Mouse (Mus musculus): ENCODE measurements around the gene Opcml. TPM values are rescaled to one million over a fixed set of nuclear protein-coding genes. Genes with fewer than 3 reads are reported as not detected.

The Opcml gene
- polyA plus RNA-seq, 1 experiment from 2014 or later: 3.8 TPM

- Histone ChIP-seq H3K4me3 (no peak overlapping the region), H3K9ac (no peak overlapping the region), H3K9me3 (no peaks in the 10 kb centered on the region), H3K36me3 (no peaks in the 10 kb centered on the region), H3K27me3 (peaks cover 20% of the 10 kb centered on the region), H3K27ac (no peak overlapping the region), H3K4me2 (replicated peaks) (no peak overlapping the region), H3K4me1 (no peaks in the 10 kb centered on the region)
- ATAC-seq (ENCODE audit: insufficient number of reproducible peaks, insufficient read depth, low FRiP score, low TSS enrichment): no peak
- 80% methylated on average over 1 of the region's 1 CpGs for WGBS
Measured at GRCm38 (mm10) chr9:27796535-27796934, 6.0 kb downstream of the Opcml start.

DNA sequence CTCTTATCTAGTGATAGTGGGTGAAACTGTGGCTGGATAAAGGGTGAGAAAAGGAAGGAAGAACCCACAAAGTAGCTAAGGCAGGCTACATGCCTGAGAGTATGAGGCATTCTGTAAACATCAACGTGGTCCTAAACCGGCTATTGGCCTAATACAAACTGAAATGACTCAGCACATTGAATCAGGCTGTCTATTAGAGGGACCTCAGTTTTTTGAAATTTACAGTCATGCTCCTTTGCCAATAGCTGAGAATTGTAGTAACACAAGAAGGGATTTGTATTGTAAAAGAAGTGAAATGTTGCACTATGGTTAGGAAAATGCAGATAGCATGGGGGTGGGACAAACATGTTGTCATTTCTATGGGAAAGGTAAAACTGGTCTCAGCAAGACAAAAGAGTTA, 10.4 kb downstream of the Opcml start:
- H3K4me3 ChIP-seq: no peak overlapping the region
- no peaks in the 10 kb centered on the region for H3K9me3 ChIP-seq
- ATAC-seq (ENCODE audit: insufficient number of reproducible peaks, insufficient read depth, low FRiP score, low TSS enrichment): no peak
- H3K4me1 ChIP-seq: no peaks in the 10 kb centered on the region
- H3K4me2 ChIP-seq (replicated peaks): no peak overlapping the region
- 89% methylated on average over 2 of the region's 2 CpGs for WGBS
- no peaks in the 10 kb centered on the region for H3K36me3 ChIP-seq
- H3K27ac ChIP-seq: no peak overlapping the region
- no peaks in the 10 kb centered on the region for H3K27me3 ChIP-seq
- no peak overlapping the region for H3K9ac ChIP-seq

GRCm38 (mm10) chr9:27801807-27802206, 11.2 kb downstream of the Opcml start:
- no peaks in the 10 kb centered on the region for H3K9me3 ChIP-seq
- H3K9ac ChIP-seq: no peak overlapping the region
- no peaks in the 10 kb centered on the region for H3K4me1 ChIP-seq
- H3K27me3 ChIP-seq: no peaks in the 10 kb centered on the region
- no peak for ATAC-seq (ENCODE audit: insufficient number of reproducible peaks, insufficient read depth, low FRiP score, low TSS enrichment)
- H3K4me2 ChIP-seq (replicated peaks): no peak overlapping the region
- WGBS: 90% methylated on average over 3 of the region's 3 CpGs
- H3K27ac ChIP-seq: no peak overlapping the region
- H3K4me3 ChIP-seq: no peak overlapping the region
- no peaks in the 10 kb centered on the region for H3K36me3 ChIP-seq

GRCm38 (mm10) chr9:27802379-27802778, 11.8 kb downstream of the Opcml start:
- no peak for ATAC-seq (ENCODE audit: insufficient number of reproducible peaks, insufficient read depth, low FRiP score, low TSS enrichment)
- Histone ChIP-seq H3K9ac (no peak overlapping the region), H3K27me3 (no peaks in the 10 kb centered on the region), H3K27ac (no peak overlapping the region), H3K4me1 (no peaks in the 10 kb centered on the region), H3K4me2 (replicated peaks) (no peak overlapping the region), H3K36me3 (no peaks in the 10 kb centered on the region), H3K9me3 (no peaks in the 10 kb centered on the region), H3K4me3 (no peak overlapping the region)

DNA sequence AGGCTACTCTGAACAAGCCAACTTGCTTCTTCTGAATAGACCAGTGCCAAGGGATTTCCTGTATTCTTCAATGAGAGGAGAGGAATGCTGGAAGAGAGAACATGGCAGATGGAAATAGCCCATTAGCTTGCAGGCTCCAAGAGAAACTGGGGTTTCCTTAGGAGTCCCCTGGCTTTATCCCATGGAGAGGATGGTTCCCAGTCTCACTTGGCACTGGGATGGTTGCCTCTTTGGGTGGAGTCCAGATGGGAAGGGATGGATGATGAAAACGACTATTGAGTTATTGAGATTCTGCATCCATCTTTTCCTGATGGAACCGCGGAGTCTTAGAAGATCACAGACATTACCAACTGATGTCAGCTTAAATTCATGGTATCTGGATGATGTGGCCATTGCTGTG, 13.9 kb downstream of the Opcml start:
- H3K4me2 ChIP-seq (replicated peaks): no peak overlapping the region
- WGBS: 93% methylated on average over 3 of the region's 3 CpGs
- no peak overlapping the region for H3K27ac ChIP-seq
- ATAC-seq (ENCODE audit: insufficient number of reproducible peaks, insufficient read depth, low FRiP score, low TSS enrichment): no peak
- no peak overlapping the region for H3K9ac ChIP-seq
- no peaks in the 10 kb centered on the region for H3K4me1 ChIP-seq
- H3K4me3 ChIP-seq: no peak overlapping the region
- H3K36me3 ChIP-seq: no peaks in the 10 kb centered on the region
- no peaks in the 10 kb centered on the region for H3K9me3 ChIP-seq
- H3K27me3 ChIP-seq: no peaks in the 10 kb centered on the region

DNA sequence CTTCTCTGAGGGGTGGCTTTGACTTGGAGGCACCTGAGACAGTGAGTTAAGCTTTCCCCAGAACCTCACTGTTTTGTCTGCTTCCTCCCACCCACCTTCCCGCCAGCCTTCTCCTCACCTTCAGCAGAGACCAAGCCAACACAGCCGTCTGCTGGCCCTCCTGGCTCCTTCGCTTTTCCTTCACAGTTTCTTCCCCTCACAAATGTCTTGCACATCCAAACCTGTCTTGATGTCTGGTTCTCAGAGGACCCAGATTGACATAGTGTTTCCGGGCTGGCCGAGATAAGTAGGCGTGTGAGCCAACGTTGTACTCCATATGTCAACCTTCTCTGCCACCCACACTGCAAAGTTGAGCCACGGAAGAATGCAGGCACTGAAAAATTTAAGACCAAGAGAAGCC, 19.2 kb downstream of the Opcml start:
- ATAC-seq (ENCODE audit: insufficient number of reproducible peaks, insufficient read depth, low FRiP score, low TSS enrichment): no peak
- H3K4me2 ChIP-seq (replicated peaks): no peak overlapping the region
- WGBS: 87% methylated on average over 8 of the region's 8 CpGs
- H3K9ac ChIP-seq: no peak overlapping the region
- H3K4me1 ChIP-seq: no peaks in the 10 kb centered on the region
- H3K36me3 ChIP-seq: no peaks in the 10 kb centered on the region
- no peak overlapping the region for H3K4me3 ChIP-seq
- no peaks in the 10 kb centered on the region for H3K27me3 ChIP-seq
- H3K9me3 ChIP-seq: no peaks in the 10 kb centered on the region
- H3K27ac ChIP-seq: no peak overlapping the region

- no peak for ATAC-seq (ENCODE audit: insufficient number of reproducible peaks, insufficient read depth, low FRiP score, low TSS enrichment)
- Histone ChIP-seq H3K9ac (no peak overlapping the region), H3K4me3 (no peak overlapping the region), H3K9me3 (no peaks in the 10 kb centered on the region), H3K4me2 (replicated peaks) (no peak overlapping the region), H3K27me3 (no peaks in the 10 kb centered on the region), H3K27ac (no peak overlapping the region), H3K36me3 (no peaks in the 10 kb centered on the region), H3K4me1 (no peaks in the 10 kb centered on the region)
- WGBS: 45% methylated on average over 3 of the region's 3 CpGs
Measured at GRCm38 (mm10) chr9:27813207-27813790, 22.7 kb downstream of the Opcml start.

GRCm38 (mm10) chr9:27814161-27814560, 23.6 kb downstream of the Opcml start:
- no peaks in the 10 kb centered on the region for H3K36me3 ChIP-seq
- H3K27ac ChIP-seq: no peak overlapping the region
- no peaks in the 10 kb centered on the region for H3K4me1 ChIP-seq
- H3K9ac ChIP-seq: no peak overlapping the region
- 31% methylated on average over 2 of the region's 2 CpGs for WGBS
- H3K4me2 ChIP-seq (replicated peaks): no peak overlapping the region
- no peaks in the 10 kb centered on the region for H3K9me3 ChIP-seq
- ATAC-seq (ENCODE audit: insufficient number of reproducible peaks, insufficient read depth, low FRiP score, low TSS enrichment): no peak
- no peak overlapping the region for H3K4me3 ChIP-seq
- H3K27me3 ChIP-seq: no peaks in the 10 kb centered on the region

DNA sequence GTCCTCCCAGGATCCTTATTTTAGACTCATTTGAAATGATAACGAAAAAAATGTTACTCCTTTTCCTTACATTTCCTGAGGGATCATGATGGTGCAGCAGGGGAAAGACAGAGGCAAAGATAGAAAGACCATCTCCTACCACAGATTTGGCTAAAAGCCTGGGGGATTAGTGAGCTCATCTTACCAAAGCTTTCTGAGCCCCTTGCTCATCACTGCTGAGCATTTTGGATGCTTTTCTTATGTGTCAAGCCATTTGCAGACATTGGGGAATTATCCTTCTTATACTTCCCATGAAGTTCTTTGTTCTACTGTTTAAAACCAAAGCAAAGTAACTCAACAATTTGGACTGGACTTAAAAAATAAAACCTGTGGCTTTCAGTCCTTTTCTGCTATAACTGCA, 30.6 kb downstream of the Opcml start:
- H3K27me3 ChIP-seq: no peaks in the 10 kb centered on the region
- H3K4me3 ChIP-seq: no peak overlapping the region
- H3K36me3 ChIP-seq: no peaks in the 10 kb centered on the region
- no peak overlapping the region for H3K4me2 ChIP-seq (replicated peaks)
- ATAC-seq (ENCODE audit: insufficient number of reproducible peaks, insufficient read depth, low FRiP score, low TSS enrichment): no peak
- WGBS: 81% methylated on average over 1 of the region's 1 CpGs
- no peak overlapping the region for H3K9ac ChIP-seq
- no peaks in the 10 kb centered on the region for H3K4me1 ChIP-seq
- H3K9me3 ChIP-seq: no peaks in the 10 kb centered on the region
- H3K27ac ChIP-seq: no peak overlapping the region

DNA sequence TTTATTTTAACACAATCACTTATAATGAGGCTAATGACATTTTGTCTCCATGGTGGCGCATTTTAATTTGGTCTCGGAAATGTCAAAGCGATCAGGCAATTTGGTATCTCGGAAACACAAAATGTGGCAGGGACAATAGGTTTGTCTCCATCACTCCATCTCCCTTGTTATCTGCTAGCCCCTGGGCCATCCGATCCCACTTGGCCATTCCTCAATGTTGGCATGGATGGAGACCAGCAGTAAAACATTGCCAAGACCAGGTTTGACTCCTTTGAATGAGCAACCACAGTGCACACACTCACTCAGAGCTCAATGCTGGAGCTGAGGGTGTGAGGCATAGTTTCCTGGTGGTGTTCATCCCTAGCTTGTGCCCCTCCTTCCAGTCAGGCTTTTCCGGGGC, 32.1 kb downstream of the Opcml start:
- H3K36me3 ChIP-seq: no peaks in the 10 kb centered on the region
- H3K4me2 ChIP-seq (replicated peaks): no peak overlapping the region
- no peak overlapping the region for H3K9ac ChIP-seq
- WGBS: 88% methylated on average over 6 of the region's 6 CpGs
- H3K4me3 ChIP-seq: no peak overlapping the region
- H3K4me1 ChIP-seq: no peaks in the 10 kb centered on the region
- ATAC-seq (ENCODE audit: insufficient number of reproducible peaks, insufficient read depth, low FRiP score, low TSS enrichment): no peak
- no peaks in the 10 kb centered on the region for H3K27me3 ChIP-seq
- no peak overlapping the region for H3K27ac ChIP-seq
- no peaks in the 10 kb centered on the region for H3K9me3 ChIP-seq

- WGBS: 74% methylated on average over 7 of the region's 7 CpGs
- no peaks in the 10 kb centered on the region for H3K9me3 ChIP-seq
Measured at GRCm38 (mm10) chr9:27824424-27824823, 33.8 kb downstream of the Opcml start.

DNA sequence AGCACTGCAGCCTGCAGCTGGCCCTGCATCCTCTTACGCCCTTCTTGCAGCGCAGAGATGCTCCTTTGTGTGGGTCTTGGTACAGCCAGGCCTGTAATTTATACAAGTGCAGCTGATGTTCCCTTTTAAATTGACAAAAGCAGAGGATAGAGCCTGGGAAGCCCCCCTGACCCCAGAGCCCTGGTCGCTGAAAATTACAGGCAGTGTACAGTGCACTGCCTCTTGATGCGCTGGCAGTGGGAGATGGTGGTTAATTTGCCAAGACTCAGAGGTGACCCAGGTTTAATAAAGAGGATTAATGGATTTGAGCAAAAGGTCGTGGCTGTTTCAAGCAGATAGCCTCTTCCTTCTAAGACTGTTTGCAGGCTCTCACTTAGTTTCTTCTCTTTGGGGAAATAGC, 39.9 kb downstream of the Opcml start:
- Histone ChIP-seq H3K9me3 (no peaks in the 10 kb centered on the region), H3K4me1 (no peaks in the 10 kb centered on the region), H3K4me2 (replicated peaks) (no peak overlapping the region), H3K27ac (no peak overlapping the region), H3K4me3 (no peak overlapping the region), H3K27me3 (no peaks in the 10 kb centered on the region), H3K36me3 (no peaks in the 10 kb centered on the region), H3K9ac (no peak overlapping the region)
- 68% methylated on average over 5 of the region's 5 CpGs for WGBS
- no peak for ATAC-seq (ENCODE audit: insufficient number of reproducible peaks, insufficient read depth, low FRiP score, low TSS enrichment)

More at GRCm38 (mm10) chr9:27824424-27824823, 33.8 kb downstream of the Opcml start:
- ATAC-seq (ENCODE audit: insufficient number of reproducible peaks, insufficient read depth, low FRiP score, low TSS enrichment): no peak
- no peaks in the 10 kb centered on the region for H3K4me1 ChIP-seq
- H3K4me2 ChIP-seq (replicated peaks): no peak overlapping the region
- H3K9ac ChIP-seq: no peak overlapping the region
- no peak overlapping the region for H3K27ac ChIP-seq
- no peaks in the 10 kb centered on the region for H3K36me3 ChIP-seq
- no peaks in the 10 kb centered on the region for H3K27me3 ChIP-seq
- H3K4me3 ChIP-seq: no peak overlapping the region

DNA sequence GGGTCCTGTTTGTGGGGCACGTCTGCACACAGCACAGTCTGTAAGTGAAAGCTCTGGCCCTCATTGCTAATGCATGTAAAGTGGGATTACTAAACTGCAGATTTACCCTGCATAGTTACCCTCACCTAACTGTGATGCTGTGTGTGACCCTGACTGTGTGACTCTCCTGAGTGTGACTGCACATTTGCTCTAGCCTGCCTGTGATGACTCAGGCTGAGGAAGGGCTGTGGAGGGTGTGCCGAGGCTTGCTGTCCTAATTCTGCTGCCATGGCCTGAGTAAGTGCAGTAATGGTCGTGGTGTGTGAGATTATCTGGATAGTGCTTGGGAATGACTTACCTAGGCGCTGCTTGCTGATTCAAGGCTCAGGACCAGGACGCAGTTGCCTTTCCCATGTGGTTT, 52.2 kb downstream of the Opcml start:
- ATAC-seq (ENCODE audit: insufficient number of reproducible peaks, insufficient read depth, low FRiP score, low TSS enrichment): peak; percentile 10; the same call in 1 of the 2 replicates
- no peak overlapping the region for H3K4me3 ChIP-seq
- H3K9me3 ChIP-seq: no peaks in the 10 kb centered on the region
- H3K4me2 ChIP-seq (replicated peaks): no peak overlapping the region
- WGBS: 70% methylated on average over 5 of the region's 5 CpGs
- H3K27ac ChIP-seq: no peak overlapping the region
- no peaks in the 10 kb centered on the region for H3K27me3 ChIP-seq
- H3K9ac ChIP-seq: no peak overlapping the region
- no peaks in the 10 kb centered on the region for H3K36me3 ChIP-seq
- no peaks in the 10 kb centered on the region for H3K4me1 ChIP-seq

Measured in embryonic facial prominence, embryonic 12.5 days (tissue).